Mouse (Mus musculus) left cerebral cortex, postnatal 25 days (tissue): ENCODE measurements around the gene 2010003K11Rik. TPM values are rescaled to one million over a fixed set of nuclear protein-coding genes. Genes with fewer than 3 reads are reported as not detected.

Experiments
- DNase-seq, 2 experiments: peaks; one replicate each; pipeline ENCODE4 v3.0.0; 2022; ENCODE audit warnings: low spot score in 2 of 2, mixed read lengths in 1 of 2
- intact Hi-C: fragments of 180-260 bp; cut with DNase I; formaldehyde crosslinking; loops from one replicate; pipeline ENCODE4 v1.15.1; 2025
- total RNA-seq, 2 experiments: library from RNA; stranded (reverse); gene quantifications; 2 replicates each; pipeline ENCODE4 v1.2.3; 2021

2010003K11Rik gene
- total RNA-seq: not detected

DNA sequence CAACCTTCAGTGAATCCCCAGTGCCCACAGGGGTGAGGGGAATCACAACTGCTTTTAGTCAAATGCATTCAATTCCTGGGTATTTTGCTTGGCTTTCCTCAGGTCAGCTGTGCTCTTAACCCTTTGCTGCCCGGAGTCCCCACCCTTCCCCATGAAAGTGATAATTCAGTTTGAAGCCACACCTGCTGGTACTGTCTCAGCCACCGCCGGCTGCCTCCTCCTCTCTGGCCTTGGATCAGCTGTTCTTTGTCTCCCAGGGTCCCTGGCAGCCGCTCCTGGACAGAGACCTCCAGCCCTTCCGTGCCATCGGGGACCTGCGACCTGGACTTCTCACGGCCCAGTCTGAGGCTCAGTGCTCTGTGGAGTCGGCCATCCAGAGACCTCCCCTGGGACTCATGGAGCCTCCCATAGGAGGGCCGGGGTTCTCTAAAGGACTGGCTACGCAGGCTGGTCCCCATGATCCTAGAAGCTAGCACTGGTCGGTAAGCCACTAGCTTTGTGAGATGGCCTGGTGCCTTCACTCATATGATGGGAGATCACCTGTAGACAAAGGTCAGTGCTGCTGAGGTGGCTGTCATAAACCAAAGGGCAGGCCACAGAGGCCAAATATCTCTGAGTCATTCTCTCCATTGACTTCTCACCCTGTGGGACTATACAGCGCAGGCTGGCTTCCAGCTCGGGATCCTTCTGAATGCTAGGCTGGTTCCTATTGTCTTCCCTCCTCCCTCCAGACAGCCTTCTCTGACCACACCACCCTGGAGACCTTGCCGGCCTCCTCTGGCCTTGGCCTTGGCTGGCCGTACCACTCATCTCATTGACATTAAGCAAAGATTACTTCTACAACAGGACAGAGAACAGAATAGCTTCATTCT, at the start of gene 2010003K11Rik:
Gene 2010003K11Rik (minus strand): TSS at position 522 of the 872 bp plus-strand sequence.
- intact Hi-C loops: loop anchor here (5.0 kb wide), 1 partner anchor 244 kb away; no protein-coding TSS in a partner anchor
- DNase-seq: no peak

DNA sequence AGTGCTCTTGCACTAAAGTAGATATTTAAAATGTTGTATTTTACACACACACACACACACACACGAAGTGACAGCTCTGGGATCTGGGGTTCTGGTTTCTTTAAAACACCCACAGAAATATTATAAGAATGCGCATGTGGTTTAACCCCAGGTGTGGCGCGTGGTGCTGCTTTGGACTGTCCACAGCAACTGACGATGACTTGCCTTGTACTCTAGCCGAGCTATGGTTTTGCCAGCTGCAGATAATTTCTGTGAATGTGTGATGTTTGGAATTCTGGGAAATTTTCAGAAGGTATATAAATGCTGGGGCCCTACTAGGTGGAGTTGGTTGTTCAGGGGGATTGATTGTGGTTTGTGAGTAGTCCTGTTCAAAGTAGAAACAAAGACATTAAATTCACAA, 49.4 kb upstream of the 2010003K11Rik start:
- DNase-seq: no peak

DNA sequence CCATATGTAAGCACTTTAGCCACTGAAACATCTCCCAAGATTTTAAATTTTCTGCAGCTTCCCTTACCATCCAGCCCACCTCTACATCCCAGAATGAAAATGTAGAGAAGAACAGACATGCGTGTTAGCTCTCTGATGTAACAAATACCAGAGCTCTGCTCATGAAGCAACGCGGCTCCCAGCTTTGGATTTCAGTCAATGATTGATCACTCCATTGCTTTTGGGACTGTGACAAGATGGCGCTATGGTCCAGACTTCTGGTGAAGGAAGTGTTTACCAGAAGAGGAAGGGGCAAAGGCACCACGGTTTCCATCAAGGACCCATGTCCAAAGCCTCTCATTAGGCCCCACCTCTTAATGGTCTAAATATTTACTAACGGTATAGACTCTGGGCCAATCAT, 47.5 kb upstream of the 2010003K11Rik start:
- intact Hi-C loops: no loop called here
- no peak for DNase-seq

More for the DNA sequence above, 49.4 kb upstream of the 2010003K11Rik start:
- intact Hi-C loops: no loop called here

DNA sequence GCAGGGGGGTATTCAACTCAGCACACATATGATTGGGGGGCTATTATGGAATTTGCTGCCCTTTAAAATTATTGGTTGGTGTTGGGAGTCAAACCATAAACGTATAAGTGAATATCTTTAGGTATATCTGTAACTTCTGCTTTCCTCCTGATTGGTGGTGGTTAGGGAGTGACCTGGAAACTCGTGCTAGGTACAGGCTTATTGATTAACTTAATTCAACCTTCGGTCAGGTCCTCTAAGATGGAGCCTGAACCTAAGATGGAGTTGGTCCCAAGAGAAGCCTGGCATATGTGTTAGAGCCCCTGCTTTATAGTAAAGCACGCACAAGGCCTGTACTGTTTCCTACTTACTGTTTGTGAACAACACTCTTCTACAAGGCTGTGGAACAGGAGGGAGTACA, 46.7 kb upstream of the 2010003K11Rik start:
- DNase-seq: no peak
- intact Hi-C loops: no loop called here

DNA sequence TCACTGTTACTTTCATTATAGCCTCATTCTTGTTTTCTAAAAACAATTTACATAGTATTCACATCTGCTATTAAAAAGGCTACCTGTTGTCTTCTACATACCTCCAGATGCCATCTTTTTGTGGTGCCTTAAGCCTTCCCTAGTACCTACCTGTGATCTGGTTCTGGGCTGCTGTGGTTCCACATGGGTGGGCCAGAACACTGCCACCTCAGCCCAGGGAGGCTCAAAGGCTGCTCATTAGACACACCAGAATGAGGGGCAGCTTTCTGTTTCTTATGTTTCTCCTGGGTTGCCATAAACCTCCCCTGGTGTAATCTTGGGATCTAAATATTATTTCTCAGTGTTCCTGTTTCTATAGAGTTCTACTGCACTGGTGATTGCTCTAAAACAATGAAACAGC, 43.7 kb upstream of the 2010003K11Rik start:
- intact Hi-C loops: no loop called here
- DNase-seq: no peak

DNA sequence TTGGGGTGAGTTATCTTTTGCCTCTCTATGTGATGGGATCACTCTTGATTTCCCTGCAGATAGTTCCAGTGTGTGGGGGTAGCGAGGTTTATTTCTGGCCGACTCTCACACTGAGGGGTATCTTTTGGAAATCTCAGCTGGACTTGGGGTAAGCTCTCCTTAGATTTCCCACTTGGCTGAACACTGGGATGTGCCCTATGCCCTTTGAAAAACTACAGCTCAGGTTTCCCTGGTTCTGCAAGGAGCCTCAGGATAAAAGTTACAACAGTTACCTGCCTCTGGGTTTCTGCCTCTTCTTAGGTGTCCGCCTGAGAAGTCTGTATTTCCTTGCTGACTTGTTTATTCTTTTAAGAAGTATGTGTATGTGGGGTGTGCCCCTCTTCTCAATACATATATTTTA, 42.6 kb upstream of the 2010003K11Rik start:
- no peak for DNase-seq
- intact Hi-C loops: no loop called here

DNA sequence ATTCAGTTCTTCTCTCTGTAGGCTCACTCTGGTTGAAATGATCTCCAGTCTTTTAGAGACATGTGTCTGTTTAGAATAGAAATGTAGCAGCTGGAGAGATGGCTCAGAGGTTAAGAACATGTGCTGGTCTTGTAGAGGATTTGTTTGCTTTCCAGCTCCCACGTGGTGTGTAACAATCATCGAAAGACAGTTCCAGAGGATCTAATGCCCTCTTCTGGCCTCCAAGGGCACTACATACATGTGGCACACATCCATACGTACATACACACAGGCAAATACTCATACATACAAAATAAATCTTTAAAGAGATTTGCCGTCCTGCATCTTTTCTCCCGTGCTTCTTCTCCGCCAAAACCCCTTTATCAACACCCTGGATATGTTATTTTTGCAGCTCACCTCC, 41.9 kb upstream of the 2010003K11Rik start:
- DNase-seq: no peak
- intact Hi-C loops: no loop called here

DNA sequence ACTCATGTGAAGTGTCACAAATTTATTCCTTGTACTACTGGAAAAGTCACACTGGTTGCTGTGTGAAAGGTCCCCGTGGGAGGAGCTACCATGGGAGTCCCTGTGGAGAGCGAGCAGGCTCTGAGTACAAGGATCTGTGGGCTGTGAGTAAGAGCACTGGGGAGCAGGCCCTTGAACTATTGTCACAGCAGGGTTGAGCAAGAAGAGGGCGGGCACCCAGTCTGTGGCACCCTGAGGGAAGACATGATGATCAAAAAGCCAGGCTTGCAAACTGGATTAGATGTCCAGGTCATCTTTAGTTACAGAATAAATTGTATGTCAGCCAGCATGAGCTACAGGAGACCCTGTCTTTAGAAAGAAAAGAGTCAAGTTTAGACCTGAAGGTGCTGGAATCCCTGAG, 38.2 kb upstream of the 2010003K11Rik start:
- no peak for DNase-seq
- intact Hi-C loops: no loop called here

DNA sequence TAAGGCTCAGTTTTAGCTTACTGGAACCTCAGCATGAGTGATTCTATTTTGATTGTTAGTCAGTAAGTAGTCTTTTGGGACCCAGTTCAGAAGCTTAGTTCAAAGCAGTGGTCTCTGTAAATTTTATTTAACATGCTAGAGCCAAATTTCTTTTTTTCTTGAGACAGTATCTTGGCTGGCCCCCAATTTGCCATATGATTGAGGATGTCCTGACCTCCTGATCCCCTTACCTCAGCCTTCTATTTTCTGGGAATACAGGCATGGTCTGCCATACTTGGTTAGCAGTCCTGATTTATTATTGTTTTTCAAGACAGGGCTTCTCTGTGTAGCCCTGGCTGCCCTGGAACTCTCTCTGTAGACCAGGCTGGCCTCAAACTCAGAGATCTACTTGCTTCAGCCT, 37.5 kb upstream of the 2010003K11Rik start:
- no peak for DNase-seq
- intact Hi-C loops: no loop called here

DNA sequence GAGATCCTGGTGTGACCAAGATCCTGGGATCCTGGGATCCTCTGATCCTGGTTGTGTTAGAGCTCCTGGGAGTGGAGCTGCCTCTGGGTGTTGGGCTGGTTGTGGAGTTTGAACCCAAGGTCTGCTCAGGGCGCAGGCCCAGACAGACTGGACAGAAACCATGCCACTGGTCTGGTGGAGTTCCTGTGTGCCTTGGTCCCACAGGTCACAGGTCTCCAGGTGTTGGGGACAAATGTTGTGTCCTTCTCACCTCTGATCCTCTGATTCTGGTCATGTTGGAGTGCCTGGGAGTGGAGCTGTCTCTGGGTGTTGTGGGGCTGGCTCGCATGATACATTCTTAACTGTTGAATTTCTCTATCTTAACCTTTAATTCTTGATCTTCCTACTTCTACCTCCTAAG, 36.3 kb upstream of the 2010003K11Rik start:
- intact Hi-C loops: no loop called here

DNA sequence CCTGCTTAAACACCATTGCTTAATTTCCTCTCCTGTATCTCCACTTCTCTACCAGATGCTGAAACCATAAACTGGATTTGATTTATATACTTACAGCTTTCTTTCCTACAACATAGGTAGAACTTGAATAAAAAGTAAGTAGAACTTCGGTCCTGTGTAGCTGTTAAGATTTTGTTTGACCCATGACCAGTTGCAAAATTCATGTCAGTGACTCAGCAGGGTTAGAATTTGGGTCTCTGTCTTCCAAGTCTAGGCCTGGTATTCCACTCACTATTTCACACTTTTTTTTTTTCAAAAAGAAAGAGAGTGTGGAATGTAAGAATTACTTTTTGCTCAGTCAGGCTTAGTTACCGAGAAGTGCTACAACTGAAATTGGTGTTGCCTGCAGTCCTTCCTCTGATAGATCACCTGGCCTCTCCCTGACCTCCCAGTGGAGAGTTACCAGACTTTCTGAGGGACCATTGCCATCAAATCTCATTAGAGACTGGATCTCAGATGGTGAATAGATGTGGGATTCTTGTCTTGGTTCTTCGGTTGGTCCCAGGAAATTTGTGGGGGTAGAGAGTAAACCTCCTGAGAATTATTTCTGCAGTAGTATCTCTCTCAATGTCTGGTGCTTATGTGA, 23.2 kb upstream of the 2010003K11Rik start:
- DNase-seq: no peak
- intact Hi-C loops: no loop called here

More for the DNA sequence above, 36.3 kb upstream of the 2010003K11Rik start:
- DNase-seq: no peak

DNA sequence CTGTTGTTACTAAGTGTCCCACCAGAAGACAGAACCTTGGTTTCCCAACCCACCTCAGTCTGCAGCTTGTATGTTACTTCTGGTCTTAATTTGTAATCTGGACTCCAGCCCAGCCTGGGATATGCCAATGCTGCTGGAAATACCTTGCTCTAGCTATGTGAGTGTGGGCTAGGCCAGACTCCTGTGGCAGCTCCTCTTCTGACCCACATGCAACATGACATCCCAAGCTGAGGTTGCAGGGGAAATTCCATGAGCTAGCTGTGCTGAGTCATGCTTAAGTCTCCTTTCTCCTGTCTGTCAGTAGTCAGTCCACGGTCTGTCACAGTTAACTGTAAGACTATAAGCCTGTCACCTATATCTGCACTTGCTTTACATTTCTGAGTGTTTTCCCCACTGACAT, 19.1 kb upstream of the 2010003K11Rik start:
- DNase-seq: no peak
- intact Hi-C loops: no loop called here

DNA sequence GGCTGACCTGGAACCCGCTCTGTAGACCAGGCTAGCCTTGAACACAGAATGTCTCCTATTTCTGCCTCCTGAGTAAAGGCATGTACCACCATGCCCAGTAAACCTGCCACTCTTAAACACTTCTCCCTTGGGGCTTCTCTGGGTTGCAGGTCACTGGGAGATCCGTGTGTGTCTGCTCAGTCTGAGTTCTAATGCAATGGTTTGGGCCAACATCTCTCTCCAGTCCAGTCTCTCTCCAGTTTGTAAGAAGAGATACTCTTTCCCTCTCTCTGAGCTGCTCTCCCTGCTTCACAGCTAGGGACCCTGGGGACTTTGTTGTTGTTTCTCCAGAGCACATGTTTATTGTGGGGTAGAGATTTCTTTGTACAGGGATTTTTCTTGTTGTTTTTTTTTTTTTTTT, 17.9 kb upstream of the 2010003K11Rik start:
- intact Hi-C loops: no loop called here
- DNase-seq: no peak

DNA sequence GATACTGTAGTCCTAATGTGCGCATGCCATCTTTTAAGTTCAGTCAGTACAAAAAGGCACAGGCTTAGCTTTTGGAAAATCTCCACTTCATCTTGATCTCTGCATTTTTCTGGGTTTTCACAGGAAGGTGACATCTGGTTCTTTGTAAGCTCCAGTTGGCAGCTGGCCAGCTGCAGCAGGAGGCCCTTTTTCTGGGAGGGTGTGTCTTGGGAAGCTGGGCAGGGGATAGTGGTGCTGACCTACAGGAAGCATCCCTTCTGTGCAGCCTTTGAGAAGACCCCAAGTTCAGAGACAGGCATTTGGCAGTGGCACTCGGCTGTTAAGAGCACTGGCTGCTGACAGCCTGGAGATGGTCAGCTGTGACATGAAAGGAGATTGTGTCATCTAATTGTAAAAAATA, 17.4 kb upstream of the 2010003K11Rik start:
- no peak for DNase-seq
- intact Hi-C loops: no loop called here

DNA sequence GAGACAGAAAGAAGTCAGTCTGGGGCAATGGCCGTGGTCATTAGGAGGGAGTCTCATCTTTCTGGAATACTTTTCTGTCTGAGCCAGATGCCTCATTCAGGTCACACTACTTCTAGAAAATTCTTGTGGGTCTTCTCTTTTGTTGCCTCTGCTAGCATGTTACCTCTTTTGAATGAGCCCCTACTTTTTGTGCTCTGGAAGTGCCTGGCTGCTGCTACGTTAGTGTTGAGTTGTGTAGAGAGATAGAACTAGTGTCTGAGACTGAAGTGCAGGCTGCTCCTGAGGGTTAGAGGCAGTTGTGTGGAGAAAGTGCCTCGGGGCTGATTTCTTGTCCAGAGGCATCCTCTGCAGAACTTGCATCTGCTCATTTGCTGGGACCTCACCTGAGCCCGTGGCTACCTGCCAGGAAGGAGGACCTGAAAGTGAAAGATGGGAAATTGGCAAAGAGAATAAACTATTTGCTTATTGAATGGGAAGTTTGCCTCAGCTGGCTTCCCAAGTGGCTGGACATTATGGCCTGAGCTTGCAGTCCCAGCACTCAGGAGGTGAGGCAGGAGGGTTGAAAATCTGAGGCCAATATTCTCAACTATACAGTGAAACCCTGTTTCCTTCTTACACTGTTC, 15.0 kb upstream of the 2010003K11Rik start:
- intact Hi-C loops: no loop called here
- DNase-seq: no peak

DNA sequence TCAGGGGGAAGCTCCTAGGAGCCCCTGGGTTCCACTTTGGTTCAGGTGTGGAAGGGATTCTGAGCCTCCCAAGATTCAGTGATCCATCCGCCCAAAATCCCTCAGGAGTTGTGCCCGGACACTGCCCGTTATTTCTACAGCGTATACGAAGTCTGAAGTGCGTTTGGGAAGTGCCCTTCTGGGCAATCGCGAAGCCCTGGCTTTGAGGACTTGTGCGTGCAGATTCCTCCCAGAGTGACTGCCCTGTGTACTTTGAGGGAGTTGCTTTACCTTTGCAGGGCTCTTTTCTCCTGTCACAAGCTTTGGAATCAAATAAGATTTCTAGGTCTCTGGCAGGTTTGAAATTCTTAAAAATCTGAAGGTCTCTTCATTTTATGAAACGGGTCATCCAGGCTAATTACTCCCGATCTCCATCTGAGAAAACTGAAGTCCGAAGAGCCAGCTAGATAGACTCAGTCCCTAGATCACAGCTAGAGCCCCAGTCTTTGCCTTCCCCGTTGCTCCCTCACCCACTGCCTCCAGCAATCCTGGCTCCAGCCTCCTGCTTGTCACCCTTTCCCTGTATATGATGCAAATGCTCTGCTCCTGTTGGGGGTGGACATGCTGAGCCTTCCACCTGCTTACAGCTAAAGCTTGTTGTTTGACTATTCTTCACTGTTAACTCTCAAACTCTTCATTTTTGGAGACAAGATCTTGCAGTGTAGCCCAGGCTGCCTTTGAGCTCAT, 12.9 kb upstream of the 2010003K11Rik start:
- intact Hi-C loops: no loop called here
- no peak for DNase-seq

DNA sequence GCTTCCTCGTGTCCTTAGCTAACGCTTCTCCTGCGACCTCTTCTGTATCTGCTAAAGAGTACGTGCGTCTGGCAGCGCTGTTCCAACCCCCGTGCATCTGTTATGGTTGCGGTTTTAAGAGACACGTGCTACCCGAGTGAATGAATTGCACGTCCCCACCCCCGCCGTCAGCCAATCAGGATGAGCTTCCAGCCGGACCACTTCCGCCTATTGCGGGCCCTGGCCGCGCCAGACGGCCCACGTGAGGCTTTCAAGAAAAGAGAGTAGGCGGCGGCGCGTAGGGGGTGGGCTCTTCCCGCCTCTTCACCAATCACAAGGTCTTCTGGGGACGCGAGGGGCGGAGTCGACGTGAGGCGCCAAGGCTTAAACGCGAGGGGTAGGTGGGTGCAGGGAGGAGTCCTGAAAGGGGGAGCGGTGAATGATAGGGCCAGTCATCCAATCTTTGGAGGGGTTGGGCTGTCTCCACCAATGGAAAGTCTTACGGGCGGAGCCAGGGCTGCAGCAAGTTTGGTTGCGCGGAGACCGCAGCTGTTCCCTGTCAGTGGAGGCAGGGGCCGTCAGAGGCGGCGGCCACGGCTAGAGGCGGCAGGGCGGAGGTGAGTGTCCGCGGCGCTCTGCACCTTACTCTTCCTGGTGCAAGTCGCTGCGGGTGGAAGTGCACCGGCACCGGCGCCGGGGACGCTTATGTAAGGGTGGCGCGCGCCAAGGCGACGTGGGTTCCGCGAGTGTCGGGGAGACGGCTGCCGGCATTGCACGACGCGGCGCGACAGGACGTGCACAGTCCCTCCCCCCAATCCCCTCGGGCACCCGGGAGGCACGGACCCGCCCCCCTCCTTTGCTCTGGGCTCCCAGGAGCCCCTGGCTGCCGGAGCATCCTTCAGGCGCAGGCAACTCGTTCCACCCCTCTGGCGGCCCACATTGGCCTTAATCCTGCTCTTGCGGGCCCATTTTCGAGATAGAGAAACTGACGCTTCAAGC, 11.9 kb upstream of the 2010003K11Rik start, which contains the start of gene Pcx:
Gene Pcx (plus strand): TSS at position 487 of the 978 bp plus-strand sequence.
- peak; percentile 99 to 100 for DNase-seq
- intact Hi-C loops: loop anchor here (1.0 kb wide), 1 partner anchor 105 kb away; the partner anchor contains the start of gene Lrfn4

DNA sequence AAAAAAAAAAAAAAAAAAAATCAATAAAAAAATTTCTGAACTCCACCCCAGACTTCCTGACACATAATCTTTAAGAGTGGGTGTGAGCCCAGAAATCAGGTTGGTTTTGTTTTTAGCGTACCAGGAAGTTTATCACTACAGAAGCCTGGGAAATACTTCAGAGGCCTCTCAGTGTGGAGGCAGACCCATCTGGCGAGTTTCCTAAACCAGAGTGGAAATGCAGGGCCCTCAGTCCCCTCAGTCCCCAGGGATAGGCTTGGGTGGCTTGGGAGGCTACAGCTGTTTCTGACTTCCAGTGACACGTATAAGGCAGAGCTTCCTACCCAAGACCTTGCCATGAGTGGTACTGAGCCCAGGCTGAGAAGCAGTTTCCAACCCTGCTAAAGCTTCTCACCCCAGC, 9.4 kb upstream of the 2010003K11Rik start:
- no peak for DNase-seq
- intact Hi-C loops: no loop called here

DNA sequence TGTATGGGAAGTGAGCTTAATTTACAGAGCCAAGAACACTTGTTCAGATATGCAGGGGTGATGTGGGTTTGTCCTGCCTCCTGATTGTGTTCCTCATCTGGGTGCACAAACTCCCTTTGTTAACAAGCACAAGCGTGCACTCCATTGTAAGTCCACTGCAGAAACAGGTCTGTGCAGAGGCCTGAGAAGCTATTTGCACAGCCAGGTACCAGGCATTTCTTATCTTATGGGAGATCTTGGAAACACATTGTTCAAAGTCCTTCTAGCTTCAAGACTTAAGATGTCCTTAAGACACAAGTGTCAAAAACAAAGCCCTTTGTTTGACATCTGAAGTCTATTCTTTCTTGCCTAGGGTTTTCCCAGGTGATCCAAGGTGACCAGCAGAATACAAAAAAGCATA, 6.4 kb upstream of the 2010003K11Rik start:
- DNase-seq: no peak
- intact Hi-C loops: no loop called here
